Mouse (Mus musculus) lung, adult 2 months (tissue): Measurements from ENCODE around the gene Selenbp1. TPM values are rescaled to one million over a fixed set of nuclear protein-coding genes. Genes with fewer than 3 reads are reported as not detected.

Experiments used
- DNase-seq: peaks from one replicate; pipeline ENCODE4 v3.0.0; 2022
- H3K4me1 ChIP-seq: fragments of 200-500 bp; 2 replicates; pipeline ENCODE4 v1.6.1; 2011; ENCODE audit warnings: low read length; ENCODE audit not compliant: control insufficient read depth, insufficient read depth
- H3K4me3 ChIP-seq: fragments of 200-500 bp; replicated peaks from 2 replicates; pipeline ENCODE3; 2011; ENCODE audit warnings: low read depth, mild to moderate bottlenecking, control low read depth, low read length; ENCODE audit errors: extremely low read depth
- CTCF ChIP-seq: fragments of 200-500 bp; IDR thresholded peaks from 2 replicates; pipeline ENCODE4 v1.5.1; 2011; ENCODE audit warnings: mild to moderate bottlenecking, low read length, control low read depth; ENCODE audit not compliant: insufficient read depth
- POLR2A ChIP-seq: fragments of 200-500 bp; IDR thresholded peaks from 2 replicates; pipeline ENCODE4 v1.6.1; 2011; ENCODE audit warnings: low read depth, mild to moderate bottlenecking, control low read depth, low read length, borderline replicate concordance; ENCODE audit errors: extremely low read depth
- WGBS: fragments of 180-500 bp; shearing (Covaris S2); methylation state at CpG from one replicate; pipeline ENCODE4 v1.1.7; 2018; 5-methylcytosine and 5-hydroxymethylcytosine counted together
- polyA plus RNA-seq: library from polyadenylated mRNA; depleted of rRNA; stranded (reverse); fragments of >200 nt; gene quantifications from 2 replicates; pipeline ENCODE4 v1.2.3, GENCODE M21; 2012; rRNA removed

Gene Selenbp1
- polyA plus RNA-seq, 1 experiment: 921 TPM

- Histone ChIP-seq H3K4me1 (peaks cover 8% of the 10 kb centered on the region; the same call in 1 of the 2 replicates), H3K4me3 (peak within 1 kb of the TSS; percentile 90)
- DNase-seq: peak; percentile 89
- TF ChIP-seq CTCF (no peak), POLR2A (peak; percentile 71; the same call in 1 of the 2 replicates)
- WGBS: 1% methylated on average over 55 of the region's 57 CpGs
Observed at GRCm38 (mm10) chr3:94974528-94975422, 41.9 kb downstream of the Selenbp1 start, which contains the start of gene Pi4kb. Pi4kb (plus strand) TSS chr3:94974731.

GRCm38 (mm10) chr3:94984312-94984711 is 51.5 kb downstream of the Selenbp1 start:
- TF ChIP-seq CTCF (no peak), POLR2A (no peak)
- DNase-seq: peak; percentile 37
- H3K4me1 ChIP-seq: peaks cover 10% of the 10 kb centered on the region
- WGBS: 68% methylated on average over 11 of the region's 11 CpGs
- no peak overlapping the region for H3K4me3 ChIP-seq

GRCm38 (mm10) chr3:94985513-94985912 is 52.7 kb downstream of the Selenbp1 start:
- peaks cover 12% of the 10 kb centered on the region for H3K4me1 ChIP-seq
- no peak overlapping the region for H3K4me3 ChIP-seq
- DNase-seq: no peak
- TF ChIP-seq CTCF (no peak), POLR2A (no peak)
- WGBS: 86% methylated on average over 2 of the region's 2 CpGs

- TF ChIP-seq POLR2A: no peak
- no peak for TF ChIP-seq CTCF
- H3K4me3 ChIP-seq: no peak overlapping the region
- no peak for DNase-seq
- H3K4me1 ChIP-seq: peaks cover 12% of the 10 kb centered on the region
Observed at GRCm38 (mm10) chr3:94987578-94987977, 54.7 kb downstream of the Selenbp1 start.

GRCm38 (mm10) chr3:94989159-94989761 is 56.4 kb downstream of the Selenbp1 start:
- 35% methylated on average over 9 of the region's 9 CpGs for WGBS
- TF ChIP-seq POLR2A (no peak), CTCF (no peak)
- DNase-seq: peak; percentile 19
- peaks cover 8% of the 10 kb centered on the region; the same call in 1 of the 2 replicates for H3K4me1 ChIP-seq
- H3K4me3 ChIP-seq: no peak overlapping the region

Other genes starting within 250 kb of the Selenbp1 start
- 7.2 and 16.1 TPM in 2 replicates for gene Selenbp2, start 239.5 kb upstream of the Selenbp1 start, polyA plus RNA-seq
- 18.8 and 27.8 TPM in 2 replicates for gene Cgn, start 146.6 kb upstream of the Selenbp1 start, polyA plus RNA-seq
- 26.1 and 28.1 TPM in 2 replicates for gene Pogz, start 95.5 kb upstream of the Selenbp1 start, polyA plus RNA-seq
- 175 and 210 TPM in 2 replicates for gene Psmb4, start 46.1 kb upstream of the Selenbp1 start, polyA plus RNA-seq
- gene Rfx5, start 21.0 kb downstream of the Selenbp1 start, polyA plus RNA-seq: 10.5 and 14.6 TPM in 2 replicates
- 33.8 and 38.1 TPM in 2 replicates for gene Pi4kb, start 41.7 kb downstream of the Selenbp1 start, polyA plus RNA-seq
- 19.2 and 20.6 TPM in 2 replicates for gene Zfp687, start 82.4 kb downstream of the Selenbp1 start, polyA plus RNA-seq
- 97.3 and 127 TPM in 2 replicates for gene Psmd4, start 109.6 kb downstream of the Selenbp1 start, polyA plus RNA-seq
- 14.6 and 20.4 TPM in 2 replicates for gene Pip5k1a, start 173.9 kb downstream of the Selenbp1 start, polyA plus RNA-seq
- 55.3 and 62.2 TPM in 2 replicates for gene Vps72, start 178.0 kb downstream of the Selenbp1 start, polyA plus RNA-seq
- 1.5 and 3.5 TPM in 2 replicates for gene Tmod4, start 191.4 kb downstream of the Selenbp1 start, polyA plus RNA-seq
- gene Scnm1, start 201.0 kb downstream of the Selenbp1 start, polyA plus RNA-seq: 30.1 and 43.7 TPM in 2 replicates
- 4.5 and 7.8 TPM in 2 replicates for gene Lysmd1, start 201.0 kb downstream of the Selenbp1 start, polyA plus RNA-seq
- gene Tnfaip8l2, start 209.3 kb downstream of the Selenbp1 start, polyA plus RNA-seq: 24.6 and 26.4 TPM in 2 replicates
- gene Sema6c, start 227.4 kb downstream of the Selenbp1 start, polyA plus RNA-seq: 10.7 and 11.8 TPM in 2 replicates